Mouse (Mus musculus): ENCODE measurements at regions not wholly inside any gene's neighbourhood (a gene's known extent, or its start where the extent isn't known, plus 50 kb on each side); places are given as distances from the start of the nearest gene placed in this dataset.

DNA sequence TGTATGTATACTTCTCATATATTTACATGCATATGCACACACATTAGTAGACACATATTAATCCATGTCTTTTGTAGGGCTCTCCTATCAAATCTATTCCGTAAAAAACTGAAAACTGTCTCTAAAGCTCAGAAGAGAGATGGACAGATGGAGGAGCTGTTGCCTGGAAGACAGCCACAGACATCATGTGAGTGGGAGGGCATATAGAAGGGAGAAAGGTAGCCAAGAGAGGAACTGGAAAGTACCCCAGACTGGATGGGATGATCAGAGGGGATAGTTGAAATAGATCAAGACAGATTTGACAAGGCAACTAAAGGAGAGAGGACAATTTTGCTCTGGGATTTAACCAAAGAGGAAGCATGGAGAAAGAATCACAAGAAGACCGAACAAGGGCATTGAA is 375.1 kb downstream of the Wdr11 start:
- Histone ChIP-seq H3K27ac (no peak overlapping the region), H3K9me3 (ENCODE audit: control insufficient read depth, low read length) (no peaks in the 10 kb centered on the region), H3K9ac (replicated peaks) (no peak overlapping the region), H3K4me1 (replicated peaks; ENCODE audit: control insufficient read depth in 2 of 2, insufficient read depth in 2 of 2, low read length in 1 of 2) (no peaks in the 10 kb centered on the region), H3K4me3 (ENCODE audit: insufficient read depth in 1 of 2, low read depth in 2 of 2, low read length in 2 of 2) (no peak overlapping the region), H3K27me3 (ENCODE audit: control insufficient read depth, insufficient read depth, low read length) (no peaks in the 10 kb centered on the region), H3K36me3 (replicated peaks; ENCODE audit: control insufficient read depth, insufficient read depth, low read depth) (no peaks in the 10 kb centered on the region), H3K4me2 (ENCODE audit: low read depth) (no peak overlapping the region)
- no peak for DNase-seq (ENCODE audit: low read depth in 3 of 3, low spot score in 3 of 3)
- no peak for ATAC-seq (ENCODE audit: insufficient read depth)
- TF ChIP-seq CTCF (IDR thresholded peaks at IDR 0.05; ENCODE audit: low read depth): no peak
- WGBS (ENCODE audit: insufficient replicate concordance): 65% methylated on average over 2 of the region's 2 CpGs

DNA sequence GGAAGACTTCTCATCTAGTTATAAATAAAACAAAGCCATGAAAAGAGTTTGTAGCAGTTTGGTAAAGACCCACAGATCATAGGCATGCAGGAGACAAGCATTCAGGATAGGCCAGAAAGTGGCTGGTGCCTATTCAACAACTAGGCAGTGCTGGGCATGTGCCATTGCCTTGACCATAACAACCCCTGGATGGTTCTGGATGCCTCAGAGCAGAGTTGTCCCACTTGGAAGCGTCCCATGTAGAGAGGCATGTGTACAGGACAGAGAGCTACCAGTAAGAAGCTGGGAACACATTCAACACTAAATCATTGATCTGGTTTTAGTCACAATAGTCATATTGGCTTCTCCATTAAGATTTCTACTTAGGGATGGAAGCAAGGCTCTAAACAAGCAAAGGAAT is 378.5 kb downstream of the Wdr11 start:
- Histone ChIP-seq H3K36me3 (replicated peaks; ENCODE audit: control insufficient read depth, insufficient read depth, low read depth) (no peaks in the 10 kb centered on the region), H3K4me2 (ENCODE audit: low read depth) (no peak overlapping the region), H3K27me3 (ENCODE audit: control insufficient read depth, insufficient read depth, low read length) (no peaks in the 10 kb centered on the region), H3K4me3 (ENCODE audit: insufficient read depth in 1 of 2, low read depth in 2 of 2, low read length in 2 of 2) (no peak overlapping the region), H3K27ac (no peak overlapping the region), H3K4me1 (replicated peaks; ENCODE audit: control insufficient read depth in 2 of 2, insufficient read depth in 2 of 2, low read length in 1 of 2) (no peaks in the 10 kb centered on the region), H3K9ac (replicated peaks) (no peak overlapping the region), H3K9me3 (ENCODE audit: control insufficient read depth, low read length) (no peaks in the 10 kb centered on the region)
- 59% methylated on average over 1 of the region's 1 CpGs for WGBS (ENCODE audit: insufficient replicate concordance)
- ATAC-seq (ENCODE audit: insufficient read depth) (no peak), DNase-seq (ENCODE audit: low read depth in 3 of 3, low spot score in 3 of 3) (no peak)
- no peak for TF ChIP-seq CTCF (IDR thresholded peaks at IDR 0.05; ENCODE audit: low read depth)
- TF ChIP-seq EP300 (IDR thresholded peaks at IDR 0.05; ENCODE audit: low read depth): no peak

DNA sequence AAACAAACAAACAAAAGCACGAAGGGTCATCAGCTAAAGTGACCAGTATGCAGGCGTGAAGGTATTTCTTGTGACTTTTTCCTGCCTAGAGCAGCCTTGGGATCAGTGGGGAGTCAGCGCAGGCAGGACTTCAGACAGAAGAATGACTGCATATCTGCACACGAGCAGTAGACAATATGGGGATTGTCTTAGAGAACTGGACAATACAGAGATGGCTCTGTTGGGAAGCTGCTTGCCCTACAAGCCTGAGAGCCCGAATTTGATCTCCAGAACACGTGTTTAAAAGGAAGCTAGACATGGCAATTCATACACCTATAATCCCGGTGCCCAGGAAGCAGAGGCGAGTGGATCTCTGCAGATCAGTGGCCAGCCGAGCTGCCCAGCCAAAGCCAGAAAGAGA is 382.5 kb downstream of the Wdr11 start:
- ATAC-seq (ENCODE audit: insufficient read depth): no peak
- no peak overlapping the region for H3K27ac ChIP-seq
- no peak overlapping the region for H3K9ac ChIP-seq (replicated peaks)
- no peaks in the 10 kb centered on the region for H3K9me3 ChIP-seq (ENCODE audit: control insufficient read depth, low read length)
- no peaks in the 10 kb centered on the region for H3K27me3 ChIP-seq (ENCODE audit: control insufficient read depth, insufficient read depth, low read length)
- H3K4me3 ChIP-seq (ENCODE audit: insufficient read depth in 1 of 2, low read depth in 2 of 2, low read length in 2 of 2): no peak overlapping the region
- H3K4me2 ChIP-seq (ENCODE audit: low read depth): no peak overlapping the region
- no peak for TF ChIP-seq EP300 (IDR thresholded peaks at IDR 0.05; ENCODE audit: low read depth)
- TF ChIP-seq CTCF (IDR thresholded peaks at IDR 0.05; ENCODE audit: low read depth): no peak
- H3K36me3 ChIP-seq (replicated peaks; ENCODE audit: control insufficient read depth, insufficient read depth, low read depth): no peaks in the 10 kb centered on the region
- no peak for DNase-seq (ENCODE audit: low read depth in 3 of 3, low spot score in 3 of 3)
- WGBS (ENCODE audit: insufficient replicate concordance): 60% methylated on average over 9 of the region's 9 CpGs
- no peaks in the 10 kb centered on the region for H3K4me1 ChIP-seq (replicated peaks; ENCODE audit: control insufficient read depth in 2 of 2, insufficient read depth in 2 of 2, low read length in 1 of 2)

DNA sequence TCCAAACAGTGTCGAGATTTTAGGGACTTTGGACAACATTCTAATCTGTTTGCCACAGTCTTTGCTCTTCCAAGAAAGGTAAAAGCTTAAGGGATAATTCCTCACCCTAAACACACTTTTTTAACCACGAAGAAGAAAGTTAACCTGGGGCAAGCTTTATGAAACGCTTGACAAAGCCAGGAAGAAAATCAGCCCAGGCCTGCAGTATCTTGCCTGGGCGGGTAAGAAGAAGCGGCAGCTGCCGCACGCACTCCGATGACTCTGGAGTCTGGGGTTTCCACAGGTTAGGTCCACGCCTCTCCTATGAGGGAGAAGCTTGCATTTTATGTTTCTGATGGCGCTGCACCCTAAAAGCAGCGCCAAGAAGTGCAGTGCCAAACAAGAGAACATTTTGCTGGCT is 383.2 kb downstream of the Wdr11 start:
- Histone ChIP-seq H3K4me3 (ENCODE audit: insufficient read depth in 1 of 2, low read depth in 2 of 2, low read length in 2 of 2) (no peak overlapping the region), H3K4me1 (replicated peaks; ENCODE audit: control insufficient read depth in 2 of 2, insufficient read depth in 2 of 2, low read length in 1 of 2) (no peaks in the 10 kb centered on the region), H3K27me3 (ENCODE audit: control insufficient read depth, insufficient read depth, low read length) (no peaks in the 10 kb centered on the region), H3K36me3 (replicated peaks; ENCODE audit: control insufficient read depth, insufficient read depth, low read depth) (no peaks in the 10 kb centered on the region), H3K9me3 (ENCODE audit: control insufficient read depth, low read length) (no peaks in the 10 kb centered on the region), H3K9ac (replicated peaks) (no peak overlapping the region), H3K4me2 (ENCODE audit: low read depth) (no peak overlapping the region), H3K27ac (no peak overlapping the region)
- ATAC-seq (ENCODE audit: insufficient read depth) (no peak), DNase-seq (ENCODE audit: low read depth in 3 of 3, low spot score in 3 of 3) (no peak)
- 60% methylated on average over 11 of the region's 11 CpGs for WGBS (ENCODE audit: insufficient replicate concordance)
- TF ChIP-seq CTCF (IDR thresholded peaks at IDR 0.05; ENCODE audit: low read depth) (no peak), EP300 (IDR thresholded peaks at IDR 0.05; ENCODE audit: low read depth) (no peak)

GRCm38 (mm10) chr7:129975781-129976514 is 384.3 kb downstream of the Wdr11 start:
- no peak for TF ChIP-seq EP300 (IDR thresholded peaks at IDR 0.05; ENCODE audit: low read depth)
- no peak for TF ChIP-seq CTCF (IDR thresholded peaks at IDR 0.05; ENCODE audit: low read depth)
- no peak overlapping the region for H3K4me2 ChIP-seq (ENCODE audit: low read depth)
- no peak overlapping the region for H3K9ac ChIP-seq (replicated peaks)
- ATAC-seq (ENCODE audit: insufficient read depth) (no peak), DNase-seq (ENCODE audit: low read depth in 3 of 3, low spot score in 3 of 3) (no peak)
- H3K4me3 ChIP-seq (ENCODE audit: insufficient read depth in 1 of 2, low read depth in 2 of 2, low read length in 2 of 2): no peak overlapping the region
- H3K4me1 ChIP-seq (replicated peaks; ENCODE audit: control insufficient read depth in 2 of 2, insufficient read depth in 2 of 2, low read length in 1 of 2): no peaks in the 10 kb centered on the region
- H3K27me3 ChIP-seq (ENCODE audit: control insufficient read depth, insufficient read depth, low read length): no peaks in the 10 kb centered on the region
- WGBS (ENCODE audit: insufficient replicate concordance): 80% methylated on average over 21 of the region's 21 CpGs
- H3K27ac ChIP-seq: no peak overlapping the region
- H3K9me3 ChIP-seq (ENCODE audit: control insufficient read depth, low read length): no peaks in the 10 kb centered on the region
- H3K36me3 ChIP-seq (replicated peaks; ENCODE audit: control insufficient read depth, insufficient read depth, low read depth): no peaks in the 10 kb centered on the region
